Mouse (Mus musculus): ENCODE measurements at regions not wholly inside any gene's neighbourhood (a gene's known extent, or its start where the extent isn't known, plus 50 kb on each side); places are given as distances from the start of the nearest gene placed in this dataset.

- Histone ChIP-seq H3K27me3 (ENCODE audit: control insufficient read depth, insufficient read depth, low read length) (no peaks in the 10 kb centered on the region), H3K4me3 (ENCODE audit: control insufficient read depth, low read depth, low read length) (no peak overlapping the region), H3K4me1 (ENCODE audit: control insufficient read depth, insufficient read depth, low read length) (no peaks in the 10 kb centered on the region), H3K27ac (ENCODE audit: control insufficient read depth, insufficient read depth, low read depth, low read length) (no peak overlapping the region), H3K36me3 (ENCODE audit: control insufficient read depth, insufficient read depth, low read length) (no peaks in the 10 kb centered on the region)
- TF ChIP-seq POLR2A (IDR thresholded peaks at IDR 0.05; ENCODE audit: control insufficient read depth, low read depth, low read length) (no peak), CTCF (IDR thresholded peaks at IDR 0.05; ENCODE audit: control insufficient read depth, insufficient read depth, insufficient replicate concordance, low read depth, low read length) (no peak)
Measured at GRCm38 (mm10) chr13:69373101-69373815, 160.3 kb upstream of the Nsun2 start.

GRCm38 (mm10) chr13:69373816-69374142, 159.8 kb upstream of the Nsun2 start:
- TF ChIP-seq POLR2A (IDR thresholded peaks at IDR 0.05; ENCODE audit: control insufficient read depth, low read depth, low read length) (no peak), CTCF (IDR thresholded peaks at IDR 0.05; ENCODE audit: control insufficient read depth, insufficient read depth, insufficient replicate concordance, low read depth, low read length) (no peak)
- no peaks in the 10 kb centered on the region for H3K27me3 ChIP-seq (ENCODE audit: control insufficient read depth, insufficient read depth, low read length)
- H3K36me3 ChIP-seq (ENCODE audit: control insufficient read depth, insufficient read depth, low read length) = no peaks in the 10 kb centered on the region
- H3K4me1 ChIP-seq (ENCODE audit: control insufficient read depth, insufficient read depth, low read length) = no peaks in the 10 kb centered on the region
- no peak overlapping the region for H3K27ac ChIP-seq (ENCODE audit: control insufficient read depth, insufficient read depth, low read depth, low read length)
- H3K4me3 ChIP-seq (ENCODE audit: control insufficient read depth, low read depth, low read length) = no peak overlapping the region

GRCm38 (mm10) chr13:69380403-69380802, 153.1 kb upstream of the Nsun2 start:
- Histone ChIP-seq H3K4me3 (ENCODE audit: control insufficient read depth, low read depth, low read length) (no peak overlapping the region), H3K36me3 (ENCODE audit: control insufficient read depth, insufficient read depth, low read length) (no peaks in the 10 kb centered on the region), H3K4me1 (ENCODE audit: control insufficient read depth, insufficient read depth, low read length) (no peaks in the 10 kb centered on the region), H3K27me3 (ENCODE audit: control insufficient read depth, insufficient read depth, low read length) (no peaks in the 10 kb centered on the region), H3K27ac (ENCODE audit: control insufficient read depth, insufficient read depth, low read depth, low read length) (no peak overlapping the region)
- TF ChIP-seq CTCF (IDR thresholded peaks at IDR 0.05; ENCODE audit: control insufficient read depth, insufficient read depth, insufficient replicate concordance, low read depth, low read length) (no peak), POLR2A (IDR thresholded peaks at IDR 0.05; ENCODE audit: control insufficient read depth, low read depth, low read length) (no peak)

- Histone ChIP-seq H3K27me3 (ENCODE audit: control insufficient read depth, insufficient read depth, low read length) (no peaks in the 10 kb centered on the region), H3K36me3 (ENCODE audit: control insufficient read depth, insufficient read depth, low read length) (no peaks in the 10 kb centered on the region), H3K4me1 (ENCODE audit: control insufficient read depth, insufficient read depth, low read length) (no peaks in the 10 kb centered on the region; the same call in 1 of the 2 replicates), H3K27ac (ENCODE audit: control insufficient read depth, insufficient read depth, low read depth, low read length) (no peak overlapping the region), H3K4me3 (ENCODE audit: control insufficient read depth, low read depth, low read length) (no peak overlapping the region)
- TF ChIP-seq CTCF (IDR thresholded peaks at IDR 0.05; ENCODE audit: control insufficient read depth, insufficient read depth, insufficient replicate concordance, low read depth, low read length) = no peak
- no peak for TF ChIP-seq POLR2A (IDR thresholded peaks at IDR 0.05; ENCODE audit: control insufficient read depth, low read depth, low read length)
Measured at GRCm38 (mm10) chr13:69384767-69385166, 148.8 kb upstream of the Nsun2 start.

GRCm38 (mm10) chr13:69392917-69393827, 140.4 kb upstream of the Nsun2 start:
- no peak for TF ChIP-seq POLR2A (IDR thresholded peaks at IDR 0.05; ENCODE audit: control insufficient read depth, low read depth, low read length)
- TF ChIP-seq CTCF (IDR thresholded peaks at IDR 0.05; ENCODE audit: control insufficient read depth, insufficient read depth, insufficient replicate concordance, low read depth, low read length) = no peak
- Histone ChIP-seq H3K27ac (ENCODE audit: control insufficient read depth, insufficient read depth, low read depth, low read length) (no peak overlapping the region), H3K4me1 (ENCODE audit: control insufficient read depth, insufficient read depth, low read length) (no peaks in the 10 kb centered on the region; the same call in 1 of the 2 replicates), H3K4me3 (ENCODE audit: control insufficient read depth, low read depth, low read length) (no peak overlapping the region), H3K27me3 (ENCODE audit: control insufficient read depth, insufficient read depth, low read length) (no peaks in the 10 kb centered on the region), H3K36me3 (ENCODE audit: control insufficient read depth, insufficient read depth, low read length) (no peaks in the 10 kb centered on the region)

- Histone ChIP-seq H3K27ac (ENCODE audit: control insufficient read depth, insufficient read depth, low read depth, low read length) (no peak overlapping the region), H3K4me3 (ENCODE audit: control insufficient read depth, low read depth, low read length) (peak overlapping the region; percentile 72), H3K4me1 (ENCODE audit: control insufficient read depth, insufficient read depth, low read length) (no peaks in the 10 kb centered on the region; the same call in 1 of the 2 replicates), H3K27me3 (ENCODE audit: control insufficient read depth, insufficient read depth, low read length) (no peaks in the 10 kb centered on the region), H3K36me3 (ENCODE audit: control insufficient read depth, insufficient read depth, low read length) (no peaks in the 10 kb centered on the region)
- TF ChIP-seq CTCF (IDR thresholded peaks at IDR 0.05; ENCODE audit: control insufficient read depth, insufficient read depth, insufficient replicate concordance, low read depth, low read length) (no peak), POLR2A (IDR thresholded peaks at IDR 0.05; ENCODE audit: control insufficient read depth, low read depth, low read length) (no peak)
Measured at GRCm38 (mm10) chr13:69394544-69394943, 139.0 kb upstream of the Nsun2 start.

- no peaks in the 10 kb centered on the region for H3K27me3 ChIP-seq (ENCODE audit: control insufficient read depth, insufficient read depth, low read length)
- no peaks in the 10 kb centered on the region for H3K36me3 ChIP-seq (ENCODE audit: control insufficient read depth, insufficient read depth, low read length)
- H3K27ac ChIP-seq (ENCODE audit: control insufficient read depth, insufficient read depth, low read depth, low read length) = no peak overlapping the region
- no peak overlapping the region for H3K4me3 ChIP-seq (ENCODE audit: control insufficient read depth, low read depth, low read length)
- TF ChIP-seq POLR2A (IDR thresholded peaks at IDR 0.05; ENCODE audit: control insufficient read depth, low read depth, low read length) (no peak), CTCF (IDR thresholded peaks at IDR 0.05; ENCODE audit: control insufficient read depth, insufficient read depth, insufficient replicate concordance, low read depth, low read length) (no peak)
- H3K4me1 ChIP-seq (ENCODE audit: control insufficient read depth, insufficient read depth, low read length) = no peaks in the 10 kb centered on the region
Measured at GRCm38 (mm10) chr13:69410359-69410758, 123.2 kb upstream of the Nsun2 start.
